31 mouse cellular contexts compared by ENCODE assay signal in genomic region chr6:87468372-87468771, GRCm38 (mm10). TPM values are rescaled to one million over a fixed set of nuclear protein-coding genes. Genes with fewer than 3 reads are reported as not detected.
DNase-seq lines count a peak whose midpoint lies in the region; ATAC-seq lines count a peak whose summit lies in the region.
"Had no signal": no experiment of that assay in that cellular context is flagged by ENCODE, and none has a peak within 500 bp of the region (broad histone marks: within the 10 kb centered on the region; RNA-seq: fewer than 3 reads in every experiment).

No protein-coding gene starts in this region.

- H3K9ac ChIP-seq in heart, embryonic 12.5 days: no peak overlapping the region
- no peak overlapping the region for H3K9ac ChIP-seq in forebrain, embryonic 13.5 days
- H3K9ac ChIP-seq: embryonic facial prominence, embryonic 15.5 days; limb, embryonic 15.5 days; liver, postnatal 0 days; midbrain, embryonic 15.5 days had no signal

- H3K36me3 ChIP-seq in heart, embryonic 12.5 days: no peaks in the 10 kb centered on the region
- H3K36me3 ChIP-seq in forebrain, embryonic 13.5 days (ENCODE audit: poor library complexity, severe bottlenecking): no peaks in the 10 kb centered on the region
- H3K36me3 ChIP-seq: embryonic facial prominence, embryonic 15.5 days; forebrain, embryonic 10.5 days; limb, embryonic 15.5 days; midbrain, embryonic 15.5 days had no signal

- no peaks in the 10 kb centered on the region for H3K9me3 ChIP-seq in heart, embryonic 12.5 days (replicated peaks)
- H3K9me3 ChIP-seq in forebrain, embryonic 13.5 days (replicated peaks): no peaks in the 10 kb centered on the region
- H3K9me3 ChIP-seq: embryonic facial prominence, embryonic 15.5 days; forebrain, embryonic 10.5 days; limb, embryonic 15.5 days; megakaryocyte, embryonic 14.5 days; midbrain, embryonic 15.5 days had no signal

- H3K27me3 ChIP-seq in heart, embryonic 12.5 days (replicated peaks): peaks cover 15% of the 10 kb centered on the region; the same call in 1 of the 2 replicates
- no peaks in the 10 kb centered on the region for H3K27me3 ChIP-seq in forebrain, embryonic 13.5 days
- H3K27me3 ChIP-seq: embryonic facial prominence, embryonic 15.5 days; limb, embryonic 15.5 days; megakaryocyte, embryonic 14.5 days; midbrain, embryonic 15.5 days had no signal

- WGBS in heart, embryonic 12.5 days: 59% methylated on average over 10 of the region's 10 CpGs
- WGBS in forebrain, embryonic 13.5 days: 91% methylated on average over 10 of the region's 10 CpGs

- intact Hi-C loops in heart, postnatal 14 days (cut with DNase I): no loop called here

- ATAC-seq in heart, embryonic 12.5 days (ENCODE audit: insufficient number of reproducible peaks, low FRiP score): no peak
- no peak for ATAC-seq in forebrain, embryonic 13.5 days
- ATAC-seq: activated CD4-positive, CD25-positive, alpha-beta regulatory T cell, adult 4 months; liver, postnatal 0 days; midbrain, embryonic 15.5 days had no signal

- H3K4me1 ChIP-seq in heart, embryonic 12.5 days (replicated peaks): no peaks in the 10 kb centered on the region
- peaks cover 5% of the 10 kb centered on the region; the same call in 1 of the 2 replicates for H3K4me1 ChIP-seq in forebrain, embryonic 13.5 days
- H3K4me1 ChIP-seq: midbrain, embryonic 15.5 days had no signal

- H3K27ac ChIP-seq in heart, embryonic 12.5 days (ENCODE audit: poor library complexity, severe bottlenecking): no peak overlapping the region
- no peak overlapping the region for H3K27ac ChIP-seq in forebrain, embryonic 13.5 days
- H3K27ac ChIP-seq: embryonic facial prominence, embryonic 15.5 days; forebrain, embryonic 10.5 days; limb, embryonic 15.5 days; midbrain, embryonic 15.5 days had no signal

- DNase-seq in heart, postnatal 14 days: peak; percentile 24 to 51
- DNase-seq in 3T3-L1 (ENCODE audit: low read depth, low spot score) (peak; percentile 50), NIH3T3 (ENCODE audit: low read depth) (peak; percentile 83)
- DNase-seq in lung, postnatal 10 days: peak; percentile 51
- DNase-seq in kidney, postnatal 14 days: no peak
- no peak for DNase-seq in cerebellum, adult 9-10 months
- DNase-seq: adrenal gland, postnatal 36 days; cerebellum, adult 11-12 months; cerebellum, postnatal 25 days; embryo, embryonic 11 days; gastrocnemius, postnatal 36 days; kidney, adult 11 months; liver, postnatal 0 days; retina, postnatal 1 day; thymus, adult 18-20 months; thymus, postnatal 4 days had no signal

- H3K4me3 ChIP-seq in heart, embryonic 12.5 days: no peak overlapping the region
- H3K4me3 ChIP-seq in forebrain, embryonic 13.5 days: no peak overlapping the region
- H3K4me3 ChIP-seq: embryonic facial prominence, embryonic 15.5 days; forebrain, embryonic 10.5 days; limb, embryonic 15.5 days; megakaryocyte, embryonic 14.5 days; midbrain, embryonic 15.5 days had no signal

- H3K4me2 ChIP-seq in heart, embryonic 12.5 days: no peak overlapping the region
- H3K4me2 ChIP-seq in forebrain, embryonic 13.5 days: no peak overlapping the region
- H3K4me2 ChIP-seq: embryonic facial prominence, embryonic 15.5 days; limb, embryonic 15.5 days; midbrain, embryonic 15.5 days had no signal

RNA-seq across cellular contexts. Expression of gene Bmp10, which starts 39.6 kb away (rescaled TPM):
- 10 to 100 TPM; 20.6 to 49.0 TPM for total RNA-seq in heart, postnatal 14 days (2021)
- 6.7 and 7.3 TPM in 2 replicates for polyA plus RNA-seq in heart, embryonic 12.5 days (2016; fragmentation: Nextera tagmentation; extraction: Ambion mirVana)
- polyA plus RNA-seq in forebrain, embryonic 13.5 days (2015; fragmentation: Nextera tagmentation; extraction: Ambion mirVana): not detected in 2 replicates
- total RNA-seq: adrenal gland, postnatal 36 days; ES-E14; gastrocnemius, postnatal 36 days; layer of hippocampus, adult 18-20 months; left cerebral cortex, postnatal 36 days; neutrophil, adult 5-6 weeks had no signal
- polyA plus RNA-seq: activated CD4-positive, CD25-positive, alpha-beta regulatory T cell, adult 4 months; embryonic facial prominence, embryonic 15.5 days; forebrain, embryonic 10.5 days; hindbrain, embryonic 11.5 days; kidney, embryonic 16.5 days; limb, embryonic 15.5 days; midbrain, embryonic 15.5 days; small intestine, adult 2 months had no signal

Comparison
In these comparisons a context has a peak if more than half of its experiments do, and no peak if none do; other contexts are left out.
1. DNase-seq: peak in heart, postnatal 14 days (2 of 2), 3T3-L1 (single experiment), NIH3T3 (single experiment) and lung, postnatal 10 days (single experiment); none in kidney, postnatal 14 days (single experiment) and cerebellum, adult 9-10 months (single experiment).